Mouse (Mus musculus) heart, embryonic 14.5 days (tissue): ENCODE results near the gene Aph1a. TPM values are rescaled to one million over a fixed set of nuclear protein-coding genes. Genes with fewer than 3 reads are reported as not detected.

Source experiments
- ATAC-seq: fragments of 200-750 bp; cut with Nextera tagmentation; 2 replicates; pipeline ENCODE4 v1.8.0; 2017; ENCODE audit warnings: low read depth, moderate TSS enrichment; ENCODE audit not compliant: insufficient number of reproducible peaks, insufficient read depth, low FRiP score
- H3K27ac ChIP-seq, 2 experiments: fragments of 200-500 bp in 1 of 2; fragments of 300-500 bp in 1 of 2; sonication (generic) in 1 of 2; replicated peaks in 1 of 2; 2 replicates each; pipeline ENCODE4 v1.5.1; 2012 to 2014; ENCODE audit warnings: low read depth in 2 of 2, low read length in 2 of 2, control low read depth in 1 of 2, mild to moderate bottlenecking in 1 of 2, mixed read lengths in 1 of 2; ENCODE audit not compliant: control insufficient read depth in 1 of 2, insufficient read depth in 1 of 2
- H3K27me3 ChIP-seq: fragments of 300-500 bp; sonication (generic); 2 replicates; pipeline ENCODE4 v1.6.1; 2014; ENCODE audit warnings: mild to moderate bottlenecking, low read length, control low read depth; ENCODE audit not compliant: control insufficient read depth, insufficient read depth
- H3K36me3 ChIP-seq: fragments of 300-500 bp; sonication (generic); 2 replicates; pipeline ENCODE4 v1.6.1; 2014; ENCODE audit warnings: mild to moderate bottlenecking, control low read depth, low read length, mixed read lengths; ENCODE audit not compliant: control insufficient read depth, insufficient read depth
- H3K4me1 ChIP-seq, 2 experiments: fragments of 200-500 bp in 1 of 2; fragments of 300-500 bp in 1 of 2; sonication (generic) in 1 of 2; 2 replicates each; pipeline ENCODE4 v1.6.1; 2012 to 2014; ENCODE audit warnings: low read length in 2 of 2, control low read depth in 1 of 2, mixed read lengths in 1 of 2; ENCODE audit not compliant: control insufficient read depth in 2 of 2, insufficient read depth in 2 of 2
- H3K4me2 ChIP-seq: fragments of 300-500 bp; sonication (generic); 2 replicates; pipeline ENCODE4 v1.6.1; 2014; ENCODE audit warnings: mild to moderate bottlenecking, low read length
- H3K4me3 ChIP-seq, 2 experiments: fragments of 200-500 bp in 1 of 2; fragments of 300-500 bp in 1 of 2; sonication (generic) in 1 of 2; 2 replicates each; pipeline ENCODE4 v1.5.1; 2012 to 2014; ENCODE audit warnings: low read length in 2 of 2, mild to moderate bottlenecking in 2 of 2, control low read depth in 1 of 2, low read depth in 1 of 2, moderate library complexity in 1 of 2; ENCODE audit not compliant: control insufficient read depth in 1 of 2, insufficient read depth in 1 of 2
- H3K9ac ChIP-seq: fragments of 300-500 bp; sonication (generic); 2 replicates; pipeline ENCODE4 v1.6.1; 2014; ENCODE audit warnings: mild to moderate bottlenecking, low read length
- H3K9me3 ChIP-seq: fragments of 300-500 bp; sonication (generic); 2 replicates; pipeline ENCODE4 v1.6.1; 2016; ENCODE audit warnings: low read length, control low read depth; ENCODE audit not compliant: control insufficient read depth
- WGBS: fragments of 180-500 bp; shearing (Covaris S2); extraction: QIAGEN DNeasy Blood & Tissue Kit; methylation state at CpG from one replicate; pipeline ENCODE4 v1.1.7; 2014; 5-methylcytosine and 5-hydroxymethylcytosine counted together
- polyA plus RNA-seq: library from polyadenylated mRNA; unstranded; fragments of >200 nt; fragmentation: Nextera tagmentation; extraction: Ambion mirVana; gene quantifications from 2 replicates; pipeline ENCODE4 v1.2.1, GENCODE M21; 2014

Gene Aph1a
- polyA plus RNA-seq, 1 experiment from 2014 or later, result 38.4 TPM

DNA sequence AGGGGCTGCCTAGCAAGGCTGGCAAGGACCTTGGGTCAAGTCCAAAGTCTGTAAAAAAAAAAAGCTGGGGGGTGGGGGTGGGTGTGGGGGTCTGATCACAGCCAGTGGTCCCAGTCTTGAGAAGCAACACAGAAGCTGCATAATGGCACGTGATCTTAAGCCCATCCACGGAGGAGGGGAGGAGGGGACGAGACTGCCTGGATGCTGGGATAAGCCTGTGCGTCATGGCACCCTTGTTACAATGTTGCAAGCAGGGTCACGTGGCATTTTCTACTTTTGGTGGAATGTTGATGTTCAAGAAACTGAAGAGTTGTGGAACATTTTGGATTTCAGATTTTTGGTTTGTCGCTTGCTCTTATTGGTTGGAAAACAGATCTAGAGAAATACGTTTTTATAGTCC lies 49.5 kb downstream of the Aph1a start:
- Histone ChIP-seq H3K4me3 (no peak overlapping the region), H3K9ac (no peak overlapping the region), H3K27ac (no peak overlapping the region), H3K27me3 (no peaks in the 10 kb centered on the region), H3K9me3 (no peaks in the 10 kb centered on the region), H3K36me3 (peaks cover 95% of the 10 kb centered on the region), H3K4me1 (no peaks in the 10 kb centered on the region), H3K4me2 (no peak overlapping the region)
- 95% methylated on average over 7 of the region's 7 CpGs for WGBS
- no peak for ATAC-seq

DNA sequence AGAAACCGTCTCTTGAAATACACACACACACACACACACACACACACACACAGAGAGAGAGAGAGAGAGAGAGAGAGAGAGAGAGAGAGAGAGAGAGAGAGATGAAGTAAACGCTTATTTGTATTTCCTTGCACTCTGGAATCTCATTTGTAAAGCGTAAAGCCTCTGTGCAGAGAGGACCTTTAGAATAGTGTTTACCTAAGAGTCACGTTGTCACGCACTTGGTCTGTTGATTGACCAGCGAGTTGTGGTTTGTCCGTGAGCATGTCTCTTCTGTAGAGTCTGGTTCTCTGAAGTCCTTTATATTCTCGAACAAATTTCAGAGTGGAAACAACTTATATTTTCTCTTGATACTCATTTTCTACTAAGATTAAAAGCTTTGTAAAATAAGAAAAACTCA lies 51.0 kb downstream of the Aph1a start:
- no peak for ATAC-seq
- H3K27ac ChIP-seq, result no peak overlapping the region
- no peaks in the 10 kb centered on the region for H3K27me3 ChIP-seq
- H3K9me3 ChIP-seq, result no peaks in the 10 kb centered on the region
- no peak overlapping the region for H3K4me3 ChIP-seq
- no peaks in the 10 kb centered on the region for H3K4me1 ChIP-seq
- 85% methylated on average over 8 of the region's 8 CpGs for WGBS
- no peak overlapping the region for H3K9ac ChIP-seq
- H3K36me3 ChIP-seq, result peaks cover 85% of the 10 kb centered on the region
- no peak overlapping the region for H3K4me2 ChIP-seq

DNA sequence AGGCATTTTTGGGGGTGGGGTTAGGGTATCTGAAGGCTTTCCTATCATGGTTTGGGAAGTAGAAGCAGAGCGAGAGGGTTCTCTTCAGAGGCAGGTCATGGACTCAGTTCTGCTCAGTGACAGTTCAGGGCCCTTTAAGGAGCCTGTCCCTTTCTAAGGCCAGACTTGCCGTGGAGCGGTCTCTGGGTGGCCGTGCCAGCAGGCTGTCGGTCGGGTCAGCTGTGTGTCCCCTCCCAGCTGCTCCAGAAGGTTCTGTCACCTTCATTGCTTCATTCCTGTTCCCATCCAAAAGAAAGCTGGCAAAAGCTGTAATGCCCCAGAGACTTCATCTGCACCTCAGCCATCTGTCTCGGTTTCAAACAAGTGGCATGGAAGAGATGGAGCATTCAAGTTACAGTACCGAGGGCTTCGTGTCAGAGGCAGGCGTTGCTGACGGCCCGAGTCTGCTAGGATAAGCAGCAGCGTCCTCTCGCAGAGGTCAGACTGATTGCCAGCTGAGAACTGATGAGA lies 52.0 kb downstream of the Aph1a start:
- Histone ChIP-seq H3K4me1 (no peaks in the 10 kb centered on the region), H3K9me3 (no peaks in the 10 kb centered on the region), H3K9ac (no peak overlapping the region), H3K36me3 (peaks cover 74% of the 10 kb centered on the region), H3K27me3 (no peaks in the 10 kb centered on the region), H3K4me3 (no peak overlapping the region), H3K27ac (no peak overlapping the region; a peak in 1 of 4 replicates), H3K4me2 (no peak overlapping the region)
- WGBS, result 62% methylated on average over 14 of the region's 14 CpGs
- ATAC-seq, result no peak

Other genes with a start within 250 kb of the Aph1a start
- 54.3 and 57.2 TPM in 2 replicates for gene Mcl1, start 235.2 kb upstream of the Aph1a start, polyA plus RNA-seq
- gene Adamtsl4, start 206.1 kb upstream of the Aph1a start, polyA plus RNA-seq, result 6.3 and 7.0 TPM in 2 replicates
- 62.7 and 66.1 TPM in 2 replicates for gene Ecm1, start 154.4 kb upstream of the Aph1a start, polyA plus RNA-seq
- 38.9 and 41.3 TPM in 2 replicates for gene Tars2, start 133.8 kb upstream of the Aph1a start, polyA plus RNA-seq
- 19.1 and 22.0 TPM in 2 replicates for gene Rprd2, start 75.1 kb upstream of the Aph1a start, polyA plus RNA-seq
- 29.0 and 33.7 TPM in 2 replicates for gene Prpf3, start 38.1 kb upstream of the Aph1a start, polyA plus RNA-seq
- gene Mrps21, start 22.4 kb upstream of the Aph1a start, polyA plus RNA-seq, result 415 and 468 TPM in 2 replicates
- 3.1 and 3.9 TPM in 2 replicates for gene Ciart, start 11.7 kb upstream of the Aph1a start, polyA plus RNA-seq
- 45.1 and 51.7 TPM in 2 replicates for gene BC028528, start 2.0 kb upstream of the Aph1a start, polyA plus RNA-seq
- gene Car14, start 10.7 kb downstream of the Aph1a start, polyA plus RNA-seq, result 45.5 and 49.7 TPM in 2 replicates
- 58.3 and 65.3 TPM in 2 replicates for gene Anp32e, start 35.3 kb downstream of the Aph1a start, polyA plus RNA-seq
- 65.0 and 73.7 TPM in 2 replicates for gene Plekho1, start 102.0 kb downstream of the Aph1a start, polyA plus RNA-seq
- 22.8 and 24.4 TPM in 2 replicates for gene Vps45, start 164.5 kb downstream of the Aph1a start, polyA plus RNA-seq
- gene Otud7b, start 210.6 kb downstream of the Aph1a start, polyA plus RNA-seq, result 12.6 and 16.2 TPM in 2 replicates